Mouse (Mus musculus) embryonic facial prominence, embryonic 14.5 days (tissue): Measurements from ENCODE around the gene Slf2. TPM values are rescaled to one million over a fixed set of nuclear protein-coding genes. Genes with fewer than 3 reads are reported as not detected.

Experiments used
- ATAC-seq: fragments of 200-750 bp; cut with Nextera tagmentation; 2 replicates; pipeline ENCODE4 v1.8.0; 2017; ENCODE audit warnings: low read depth, moderate number of reproducible peaks, moderate TSS enrichment
- DNase-seq: peaks from one replicate; pipeline ENCODE4 v3.0.0-alpha.2; 2015; ENCODE audit warnings: low spot score
- H3K27ac ChIP-seq: fragments of 300-500 bp; sonication (generic); replicated peaks from 2 replicates; pipeline ENCODE4 v1.5.1; 2014; ENCODE audit warnings: low read depth, mild to moderate bottlenecking, low read length, moderate library complexity
- H3K27me3 ChIP-seq: fragments of 300-500 bp; sonication (generic); replicated peaks from 2 replicates; pipeline ENCODE4 v1.6.1; 2014; ENCODE audit warnings: low read length; ENCODE audit not compliant: control insufficient read depth, insufficient read depth
- H3K36me3 ChIP-seq: fragments of 300-500 bp; sonication (generic); 2 replicates; pipeline ENCODE4 v1.6.1; 2014; ENCODE audit warnings: low read length, mixed read lengths; ENCODE audit not compliant: control insufficient read depth, insufficient read depth
- H3K4me1 ChIP-seq: fragments of 300-500 bp; sonication (generic); 2 replicates; pipeline ENCODE4 v1.6.1; 2014; ENCODE audit warnings: antibody characterized with exemption, low read length; ENCODE audit not compliant: control insufficient read depth, insufficient read depth
- H3K4me2 ChIP-seq: fragments of 300-500 bp; sonication (generic); 2 replicates; pipeline ENCODE4 v1.6.1; 2014; ENCODE audit warnings: low read depth, mild to moderate bottlenecking, low read length, moderate library complexity, mixed read lengths
- H3K4me3 ChIP-seq: fragments of 300-500 bp; sonication (generic); 2 replicates; pipeline ENCODE4 v1.5.1; 2014; ENCODE audit warnings: low read depth, mild to moderate bottlenecking, low read length
- H3K9ac ChIP-seq: fragments of 300-500 bp; sonication (generic); 2 replicates; pipeline ENCODE4 v1.6.1; 2014; ENCODE audit warnings: low read depth, mild to moderate bottlenecking, low read length, moderate library complexity, mixed read lengths
- H3K9me3 ChIP-seq: fragments of 300-500 bp; sonication (generic); 2 replicates; pipeline ENCODE4 v1.6.1; 2016; ENCODE audit warnings: low read length; ENCODE audit not compliant: control insufficient read depth
- WGBS: fragments of 180-500 bp; shearing (Covaris S2); extraction: QIAGEN DNeasy Blood & Tissue Kit; methylation state at CpG from one replicate; pipeline ENCODE4 v1.1.7; 2014; 5-methylcytosine and 5-hydroxymethylcytosine counted together
- polyA plus RNA-seq: library from polyadenylated mRNA; unstranded; fragments of >200 nt; fragmentation: Nextera tagmentation; extraction: Ambion mirVana; gene quantifications from 2 replicates; pipeline ENCODE4 v1.2.1, GENCODE M21; 2014

The Slf2 gene
- polyA plus RNA-seq, result 38.4 and 41.8 TPM in 2 replicates

DNA sequence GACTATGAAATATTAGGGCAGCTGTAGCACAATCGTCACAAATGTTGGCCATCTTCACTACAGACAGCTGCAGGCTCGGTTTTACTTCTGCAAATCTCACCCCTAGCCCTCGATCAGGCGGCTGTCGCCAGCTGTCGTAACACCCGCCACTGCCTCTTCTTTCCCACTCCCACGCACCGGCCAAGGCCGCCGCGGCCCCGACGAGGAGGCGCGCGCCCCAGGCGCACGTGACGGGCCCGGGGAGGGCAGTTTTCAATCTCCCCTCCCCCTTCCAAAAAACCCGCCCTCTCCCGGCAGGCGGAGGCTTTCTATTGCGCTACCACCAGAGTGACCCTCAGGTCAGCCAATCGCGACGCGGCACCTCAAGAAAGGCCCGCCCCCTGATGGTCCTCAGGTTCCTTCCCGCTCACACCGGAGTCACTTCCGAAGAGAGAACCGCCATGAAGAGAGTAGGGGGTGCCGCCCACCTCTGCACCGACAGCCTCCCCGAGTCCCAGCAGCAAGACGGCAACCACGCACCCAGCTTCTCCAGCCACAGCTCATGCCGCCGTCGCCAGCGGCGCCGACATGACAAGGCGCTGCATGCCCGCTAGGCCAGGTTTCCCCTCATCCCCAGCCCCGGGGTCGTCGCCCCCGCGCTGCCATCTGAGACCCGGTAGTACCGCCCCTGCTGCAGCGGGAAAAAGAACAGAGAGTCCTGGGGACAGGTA lies at the start of gene Slf2:
TSS of gene Slf2 (plus strand) at position 408 of the 710 bp plus-strand sequence.
- DNase-seq (peak; percentile 99), ATAC-seq (peak; percentile 97)
- no peaks in the 10 kb centered on the region for H3K9me3 ChIP-seq
- H3K9ac ChIP-seq, result peak within 1 kb of the TSS; percentile 89
- peaks cover 21% of the 10 kb centered on the region for H3K4me1 ChIP-seq
- 0% methylated on average over 39 of the region's 55 CpGs for WGBS
- peak within 1 kb of the TSS; percentile 94 for H3K4me3 ChIP-seq
- H3K27ac ChIP-seq, result peak within 1 kb of the TSS; percentile 83
- peak within 1 kb of the TSS; percentile 78 for H3K4me2 ChIP-seq
- peaks cover 22% of the 10 kb centered on the region for H3K36me3 ChIP-seq
- no peaks in the 10 kb centered on the region for H3K27me3 ChIP-seq

DNA sequence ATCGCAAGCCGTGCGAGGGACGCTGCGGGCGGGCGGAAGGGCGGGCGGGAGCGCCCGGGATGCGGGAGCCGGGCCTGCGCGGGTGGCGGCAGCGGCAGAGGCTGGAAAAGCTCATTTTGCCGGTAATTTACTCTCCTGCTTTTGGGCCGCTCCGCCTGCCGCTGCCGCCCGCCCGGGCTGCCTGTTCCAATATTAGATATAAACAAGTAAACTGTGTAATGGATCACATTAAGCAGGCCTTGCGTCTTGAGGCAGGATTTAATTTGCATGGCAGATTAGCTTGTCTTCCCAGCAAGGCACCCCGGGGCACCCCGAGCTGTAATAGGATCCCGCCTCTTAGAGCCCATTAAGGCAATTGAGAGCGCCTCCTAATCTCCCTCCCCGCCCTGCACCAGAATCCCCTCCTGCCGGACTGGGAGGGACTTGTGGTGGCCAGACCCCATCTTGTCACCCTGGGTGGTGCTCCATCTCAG lies 48.4 kb upstream of the Slf2 start:
- under 1% methylated on average over 24 of the region's 31 CpGs for WGBS
- no peak overlapping the region for H3K27ac ChIP-seq
- no peaks in the 10 kb centered on the region for H3K4me1 ChIP-seq
- H3K36me3 ChIP-seq, result no peaks in the 10 kb centered on the region
- no peaks in the 10 kb centered on the region for H3K9me3 ChIP-seq
- H3K4me3 ChIP-seq, result peak overlapping the region; percentile 37
- peak overlapping the region; percentile 72 for H3K4me2 ChIP-seq
- H3K27me3 ChIP-seq, result peaks cover 57% of the 10 kb centered on the region
- ATAC-seq (peak; percentile 72), DNase-seq (peak; percentile 78)
- peak overlapping the region; percentile 64 for H3K9ac ChIP-seq

DNA sequence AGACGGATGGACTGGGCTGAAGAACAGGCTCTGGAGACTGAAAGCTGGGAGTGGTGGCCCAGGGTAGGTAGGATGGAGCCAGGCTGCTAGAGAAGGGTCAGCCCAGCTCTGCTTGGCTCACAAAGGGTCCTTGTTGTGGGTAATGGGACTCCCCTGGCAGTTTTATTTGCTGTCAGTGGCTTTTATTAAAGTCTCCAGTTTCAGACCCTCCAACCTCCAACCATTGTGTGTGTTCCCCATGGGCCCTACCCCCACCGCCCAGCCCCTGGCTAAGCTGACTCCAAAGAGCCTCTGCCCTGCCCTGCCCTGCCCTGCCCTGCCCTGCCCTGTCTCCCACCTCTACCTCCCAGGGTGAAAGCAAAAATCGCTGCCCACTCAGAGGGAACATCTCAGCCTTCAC lies 46.6 kb upstream of the Slf2 start:
- no peak for ATAC-seq

DNA sequence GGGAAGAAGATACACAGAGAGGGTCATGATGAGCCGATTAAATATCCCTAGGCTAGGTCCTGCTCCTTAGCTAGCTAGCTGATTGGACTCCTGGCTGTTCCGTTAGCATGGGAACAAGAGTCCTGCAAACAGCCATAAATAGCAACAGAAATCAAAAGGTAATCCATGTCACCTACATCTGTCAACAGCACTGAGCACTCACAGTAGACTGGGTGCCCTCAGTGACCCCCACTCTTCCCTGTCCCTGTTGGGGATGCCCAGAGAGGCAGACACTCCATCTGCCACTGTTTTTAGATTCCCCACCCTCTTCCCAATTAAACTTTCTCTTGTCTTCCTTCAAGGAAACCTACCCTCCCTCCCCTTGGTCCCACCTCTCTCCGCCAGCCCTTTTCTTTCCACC lies 44.5 kb upstream of the Slf2 start:
- Histone ChIP-seq H3K9ac (no peak overlapping the region), H3K4me3 (no peak overlapping the region), H3K27me3 (peaks cover 46% of the 10 kb centered on the region), H3K4me1 (no peaks in the 10 kb centered on the region), H3K36me3 (no peaks in the 10 kb centered on the region), H3K27ac (no peak overlapping the region), H3K9me3 (no peaks in the 10 kb centered on the region), H3K4me2 (no peak overlapping the region)
- 15% methylated on average over 3 of the region's 3 CpGs for WGBS
- DNase-seq (no peak), ATAC-seq (no peak)

More for the DNA sequence above, 46.6 kb upstream of the Slf2 start:
- H3K27me3 ChIP-seq, result peaks cover 52% of the 10 kb centered on the region
- no peak overlapping the region for H3K4me2 ChIP-seq
- no peaks in the 10 kb centered on the region for H3K36me3 ChIP-seq
- H3K27ac ChIP-seq, result no peak overlapping the region
- H3K4me1 ChIP-seq, result no peaks in the 10 kb centered on the region
- no peak overlapping the region for H3K4me3 ChIP-seq
- no peak for DNase-seq
- WGBS, result 11% methylated on average over 2 of the region's 3 CpGs
- no peaks in the 10 kb centered on the region for H3K9me3 ChIP-seq
- no peak overlapping the region for H3K9ac ChIP-seq

DNA sequence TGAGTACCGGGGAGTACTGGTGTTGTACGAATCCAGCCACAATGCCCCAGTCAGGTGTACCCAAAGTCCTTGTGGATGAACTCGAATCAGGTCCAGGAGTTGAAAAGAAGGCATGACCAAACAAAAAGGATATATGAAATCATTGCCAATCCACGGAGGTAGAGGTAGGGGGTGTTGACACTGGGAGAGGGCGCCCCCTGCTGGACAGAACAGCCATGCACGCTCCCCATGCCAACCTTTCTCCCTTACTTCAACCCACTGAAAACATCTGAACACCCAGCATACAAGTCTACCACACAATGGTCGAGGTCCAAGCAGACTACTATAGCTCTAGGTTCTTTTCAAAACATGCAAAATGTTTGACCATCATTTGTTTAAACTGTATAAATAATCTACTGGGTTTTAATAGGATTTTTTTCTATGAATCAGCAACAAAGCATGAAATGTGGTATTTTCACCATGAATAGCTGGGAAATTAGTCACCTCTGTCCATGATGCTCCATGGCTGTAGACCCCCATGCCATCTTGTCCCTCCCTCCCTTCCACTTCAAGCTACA lies 43.2 kb upstream of the Slf2 start:
- Histone ChIP-seq H3K4me2 (no peak overlapping the region), H3K27me3 (peaks cover 36% of the 10 kb centered on the region), H3K4me1 (no peaks in the 10 kb centered on the region), H3K9ac (no peak overlapping the region), H3K36me3 (no peaks in the 10 kb centered on the region), H3K27ac (no peak overlapping the region), H3K9me3 (no peaks in the 10 kb centered on the region), H3K4me3 (no peak overlapping the region)
- ATAC-seq (no peak), DNase-seq (no peak)
- WGBS, result 23% methylated on average over 7 of the region's 7 CpGs

DNA sequence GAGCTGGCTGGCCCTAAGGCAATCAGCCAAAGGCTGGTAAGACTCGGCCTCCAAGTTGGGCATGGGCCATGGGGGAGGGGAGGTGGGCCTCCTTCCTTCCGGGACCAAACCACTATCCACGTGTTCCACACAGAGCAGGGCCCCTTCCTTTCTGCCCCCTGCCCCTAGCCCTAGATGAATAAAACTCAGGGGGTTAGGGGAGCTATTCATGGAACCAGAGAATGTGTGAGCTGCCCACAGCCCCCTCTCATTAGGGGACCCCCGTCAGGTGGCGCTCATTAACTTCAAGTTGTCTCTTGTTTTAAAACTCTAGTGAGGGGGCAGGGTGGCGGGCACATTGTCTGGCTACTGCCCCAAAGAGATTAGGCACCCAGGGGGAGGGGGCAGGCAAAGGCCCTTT lies 41.4 kb upstream of the Slf2 start:
- H3K4me1 ChIP-seq, result peaks cover 4% of the 10 kb centered on the region; the same call in 1 of the 2 replicates
- H3K36me3 ChIP-seq, result no peaks in the 10 kb centered on the region
- WGBS, result 32% methylated on average over 6 of the region's 6 CpGs
- H3K27ac ChIP-seq, result no peak overlapping the region
- no peak overlapping the region for H3K9ac ChIP-seq
- no peak for ATAC-seq
- no peaks in the 10 kb centered on the region for H3K9me3 ChIP-seq
- H3K4me2 ChIP-seq, result no peak overlapping the region
- no peak overlapping the region for H3K4me3 ChIP-seq
- peaks cover 24% of the 10 kb centered on the region for H3K27me3 ChIP-seq
- no peak for DNase-seq

DNA sequence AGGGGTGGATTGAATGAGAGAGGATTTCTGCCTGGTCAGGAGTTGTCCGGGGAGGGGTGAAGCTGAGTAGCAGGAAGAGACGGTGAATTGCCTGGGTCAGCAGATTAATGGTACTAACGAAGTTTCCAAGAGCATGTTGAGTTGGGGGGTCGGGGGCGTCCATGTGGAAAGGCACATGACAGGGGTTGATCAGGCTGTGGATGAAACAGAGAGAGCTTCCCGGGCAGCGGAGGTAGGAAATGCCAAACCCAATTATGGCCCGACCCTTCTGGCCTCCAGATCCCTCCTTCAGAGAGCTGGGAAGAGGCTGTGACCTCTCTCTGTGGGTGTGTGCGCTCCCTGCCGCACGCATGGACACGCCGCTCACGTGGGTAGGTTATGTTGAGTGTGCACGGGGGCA lies 39.5 kb upstream of the Slf2 start:
- H3K9me3 ChIP-seq, result no peaks in the 10 kb centered on the region
- peaks cover 19% of the 10 kb centered on the region for H3K27me3 ChIP-seq
- no peak overlapping the region for H3K9ac ChIP-seq
- no peaks in the 10 kb centered on the region for H3K36me3 ChIP-seq
- H3K4me3 ChIP-seq, result no peak overlapping the region
- no peak overlapping the region for H3K27ac ChIP-seq
- no peak for ATAC-seq
- WGBS, result 48% methylated on average over 15 of the region's 15 CpGs
- peaks cover 4% of the 10 kb centered on the region; the same call in 1 of the 2 replicates for H3K4me1 ChIP-seq
- no peak overlapping the region for H3K4me2 ChIP-seq
- DNase-seq, result no peak

DNA sequence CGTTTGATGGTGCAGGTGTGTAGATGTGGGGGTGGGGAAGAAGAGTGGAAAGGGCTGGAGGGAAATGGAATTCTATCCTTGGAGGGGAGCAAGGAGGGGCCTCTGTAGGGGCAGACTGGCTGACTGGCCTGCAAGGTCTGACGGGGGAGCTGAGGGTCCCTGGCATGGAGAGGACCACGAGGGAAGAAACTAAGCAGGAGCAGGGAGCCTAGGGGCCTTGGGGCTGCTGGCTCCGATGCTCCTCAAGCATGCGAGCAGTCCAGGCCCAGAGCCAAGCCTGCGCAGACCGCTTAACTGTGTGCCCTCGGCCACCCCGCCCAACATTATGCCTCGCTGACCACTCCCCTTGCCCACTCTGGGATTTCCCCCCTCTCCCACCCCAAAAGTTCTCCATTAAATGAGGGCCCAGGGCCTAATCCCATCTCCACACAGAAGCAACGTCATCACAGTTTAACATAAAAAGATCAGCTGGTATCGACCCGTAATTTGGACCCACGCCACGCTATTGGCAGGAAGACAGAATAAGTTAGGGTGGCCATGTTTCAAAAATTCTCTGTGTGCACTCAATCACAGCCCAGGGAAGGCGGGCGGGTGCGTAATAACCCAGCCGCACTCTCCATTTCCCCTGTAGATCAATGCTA lies 37.6 kb upstream of the Slf2 start:
- DNase-seq (peak; percentile 52), ATAC-seq (peak; percentile 44; the same call in 1 of the 2 replicates)
- Histone ChIP-seq H3K9ac (no peak overlapping the region), H3K4me1 (peaks cover 4% of the 10 kb centered on the region; the same call in 1 of the 2 replicates), H3K4me3 (no peak overlapping the region), H3K4me2 (peak overlapping the region; percentile 29; the same call in 1 of the 2 replicates), H3K27me3 (peaks cover 18% of the 10 kb centered on the region), H3K27ac (no peak overlapping the region), H3K9me3 (no peaks in the 10 kb centered on the region), H3K36me3 (no peaks in the 10 kb centered on the region)
- 37% methylated on average over 18 of the region's 19 CpGs for WGBS
